Mouse (Mus musculus): ENCODE data around the gene Zbtb49. TPM values are rescaled to one million over a fixed set of nuclear protein-coding genes. Genes with fewer than 3 reads are reported as not detected.

The Zbtb49 gene
- polyA plus RNA-seq, 1 experiment from 2014 or later: 9.0 TPM

DNA sequence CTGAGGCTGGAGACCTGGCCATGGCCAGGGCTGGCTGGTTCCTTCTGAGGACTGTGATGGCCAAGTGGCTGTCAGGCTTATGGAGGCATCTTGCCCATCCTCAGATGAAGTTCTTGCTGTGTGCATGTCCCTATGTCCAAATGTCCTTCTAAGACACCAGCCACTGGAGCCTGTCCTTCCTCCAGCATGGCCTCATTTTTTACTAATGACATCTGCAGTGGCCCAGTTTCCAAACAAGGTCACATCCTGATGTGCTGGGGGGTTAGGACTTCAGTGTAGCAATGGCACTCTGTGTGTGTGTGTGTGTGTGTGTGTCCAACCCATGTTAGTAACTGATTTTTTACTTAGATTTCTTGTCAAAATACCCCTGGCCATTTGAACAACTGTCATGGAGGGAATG is 24.3 kb downstream of the Zbtb49 start:
- Histone ChIP-seq H3K4me1 (replicated peaks) (no peaks in the 10 kb centered on the region), H3K36me3 (peaks cover 13% of the 10 kb centered on the region), H3K4me2 (no peak overlapping the region), H3K27ac (ENCODE audit: poor library complexity, severe bottlenecking) (no peak overlapping the region), H3K9me3 (replicated peaks) (no peaks in the 10 kb centered on the region), H3K27me3 (replicated peaks) (no peaks in the 10 kb centered on the region), H3K4me3 (no peak overlapping the region), H3K9ac (no peak overlapping the region)
- ATAC-seq (ENCODE audit: insufficient number of reproducible peaks, low FRiP score): no peak

- ATAC-seq (ENCODE audit: insufficient number of reproducible peaks, low FRiP score): no peak
- WGBS: 22% methylated on average over 2 of the region's 2 CpGs
Measured at GRCm38 (mm10) chr5:38194946-38195345, 25.3 kb downstream of the Zbtb49 start.

GRCm38 (mm10) chr5:38190907-38191306 is 29.4 kb downstream of the Zbtb49 start:
- Histone ChIP-seq H3K9ac (no peak overlapping the region), H3K4me1 (replicated peaks) (no peaks in the 10 kb centered on the region), H3K4me3 (no peak overlapping the region), H3K4me2 (no peak overlapping the region), H3K27ac (ENCODE audit: poor library complexity, severe bottlenecking) (no peak overlapping the region), H3K36me3 (no peaks in the 10 kb centered on the region), H3K27me3 (replicated peaks) (peaks cover 3% of the 10 kb centered on the region; the same call in 1 of the 2 replicates), H3K9me3 (replicated peaks) (peaks cover 4% of the 10 kb centered on the region; the same call in 1 of the 2 replicates)
- WGBS: 82% methylated on average over 3 of the region's 3 CpGs
- no peak for ATAC-seq (ENCODE audit: insufficient number of reproducible peaks, low FRiP score)

More at GRCm38 (mm10) chr5:38194946-38195345, 25.3 kb downstream of the Zbtb49 start:
- H3K4me3 ChIP-seq: no peak overlapping the region
- H3K4me2 ChIP-seq: no peak overlapping the region
- H3K27me3 ChIP-seq (replicated peaks): no peaks in the 10 kb centered on the region
- no peak overlapping the region for H3K9ac ChIP-seq
- no peaks in the 10 kb centered on the region for H3K9me3 ChIP-seq (replicated peaks)
- H3K4me1 ChIP-seq (replicated peaks): no peaks in the 10 kb centered on the region
- no peak overlapping the region for H3K27ac ChIP-seq (ENCODE audit: poor library complexity, severe bottlenecking)
- peaks cover 5% of the 10 kb centered on the region for H3K36me3 ChIP-seq

GRCm38 (mm10) chr5:38187006-38187405 is 33.3 kb downstream of the Zbtb49 start:
- Histone ChIP-seq H3K9ac (no peak overlapping the region), H3K36me3 (no peaks in the 10 kb centered on the region), H3K27me3 (replicated peaks) (peaks cover 3% of the 10 kb centered on the region; the same call in 1 of the 2 replicates), H3K4me2 (no peak overlapping the region), H3K4me1 (replicated peaks) (no peaks in the 10 kb centered on the region), H3K9me3 (replicated peaks) (peaks cover 4% of the 10 kb centered on the region; the same call in 1 of the 2 replicates), H3K27ac (ENCODE audit: poor library complexity, severe bottlenecking) (no peak overlapping the region), H3K4me3 (no peak overlapping the region)
- WGBS: 70% methylated on average over 2 of the region's 2 CpGs
- ATAC-seq (ENCODE audit: insufficient number of reproducible peaks, low FRiP score): no peak

DNA sequence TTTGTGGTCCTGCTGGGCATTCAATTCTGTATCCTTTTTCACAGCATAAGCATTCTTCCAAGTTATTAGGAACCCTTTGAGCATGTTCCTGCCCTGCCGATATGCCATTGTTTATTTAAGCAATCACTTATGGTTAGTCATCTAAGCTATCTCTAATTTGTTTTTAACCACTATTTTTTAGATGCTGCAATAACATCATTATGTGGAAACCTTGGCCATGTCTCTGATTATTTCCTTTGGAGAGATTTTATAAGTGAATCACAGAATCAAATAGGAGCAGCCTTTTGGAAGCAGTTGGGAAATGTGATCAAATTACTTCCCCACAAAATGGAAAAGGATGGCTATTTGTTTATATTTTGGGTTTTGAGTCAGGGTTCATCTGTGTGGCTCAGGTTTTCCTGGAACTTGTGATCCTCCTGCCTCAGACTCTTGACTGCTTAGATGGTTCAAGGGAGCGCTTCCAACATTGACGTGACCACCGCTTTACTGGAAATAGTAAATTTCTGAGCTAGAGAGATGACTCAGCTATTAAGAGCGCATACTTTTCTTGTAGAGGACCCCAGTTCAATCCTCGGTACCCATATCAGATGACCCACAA is 35.5 kb downstream of the Zbtb49 start:
- H3K36me3 ChIP-seq: no peaks in the 10 kb centered on the region
- H3K9me3 ChIP-seq (replicated peaks): peaks cover 3% of the 10 kb centered on the region; the same call in 1 of the 2 replicates
- H3K27ac ChIP-seq (ENCODE audit: poor library complexity, severe bottlenecking): no peak overlapping the region
- H3K9ac ChIP-seq: no peak overlapping the region
- no peak for ATAC-seq (ENCODE audit: insufficient number of reproducible peaks, low FRiP score)
- no peak overlapping the region for H3K4me3 ChIP-seq
- WGBS: 73% methylated on average over 6 of the region's 6 CpGs
- H3K4me2 ChIP-seq: no peak overlapping the region
- H3K4me1 ChIP-seq (replicated peaks): no peaks in the 10 kb centered on the region
- H3K27me3 ChIP-seq (replicated peaks): peaks cover 3% of the 10 kb centered on the region; the same call in 1 of the 2 replicates

- Histone ChIP-seq H3K9me3 (replicated peaks) (0 out of 2 replicates have a peak, but pooled peaks cover 13% of the 10 kb centered on the region), H3K4me3 (no peak overlapping the region), H3K4me2 (no peak overlapping the region), H3K4me1 (replicated peaks) (no peaks in the 10 kb centered on the region), H3K9ac (no peak overlapping the region), H3K27ac (ENCODE audit: poor library complexity, severe bottlenecking) (no peak overlapping the region), H3K27me3 (replicated peaks) (peaks cover 15% of the 10 kb centered on the region), H3K36me3 (no peaks in the 10 kb centered on the region)
- 75% methylated on average over 16 of the region's 16 CpGs for WGBS
- ATAC-seq (ENCODE audit: insufficient number of reproducible peaks, low FRiP score): no peak
Measured at GRCm38 (mm10) chr5:38174256-38174912, 45.9 kb downstream of the Zbtb49 start.

GRCm38 (mm10) chr5:38173766-38174165 is 46.5 kb downstream of the Zbtb49 start:
- WGBS: 40% methylated on average over 5 of the region's 5 CpGs

GRCm38 (mm10) chr5:38168497-38168896 is 51.8 kb downstream of the Zbtb49 start:
- ATAC-seq (ENCODE audit: insufficient number of reproducible peaks, low FRiP score): no peak
- Histone ChIP-seq H3K36me3 (no peaks in the 10 kb centered on the region), H3K9me3 (replicated peaks) (0 out of 2 replicates have a peak, but pooled peaks cover 10% of the 10 kb centered on the region), H3K9ac (no peak overlapping the region), H3K27ac (ENCODE audit: poor library complexity, severe bottlenecking) (no peak overlapping the region), H3K4me1 (replicated peaks) (no peaks in the 10 kb centered on the region), H3K27me3 (replicated peaks) (peaks cover 16% of the 10 kb centered on the region), H3K4me2 (no peak overlapping the region), H3K4me3 (no peak overlapping the region)
- 73% methylated on average over 11 of the region's 11 CpGs for WGBS

More at GRCm38 (mm10) chr5:38173766-38174165, 46.5 kb downstream of the Zbtb49 start:
- no peak overlapping the region for H3K27ac ChIP-seq (ENCODE audit: poor library complexity, severe bottlenecking)
- no peak overlapping the region for H3K4me2 ChIP-seq
- H3K36me3 ChIP-seq: no peaks in the 10 kb centered on the region
- peaks cover 15% of the 10 kb centered on the region for H3K27me3 ChIP-seq (replicated peaks)
- 0 out of 2 replicates have a peak, but pooled peaks cover 13% of the 10 kb centered on the region for H3K9me3 ChIP-seq (replicated peaks)
- no peak overlapping the region for H3K9ac ChIP-seq
- H3K4me3 ChIP-seq: no peak overlapping the region
- H3K4me1 ChIP-seq (replicated peaks): no peaks in the 10 kb centered on the region
- no peak for ATAC-seq (ENCODE audit: insufficient number of reproducible peaks, low FRiP score)

- H3K9ac ChIP-seq: peak within 1 kb of the TSS; percentile 76
- peak within 1 kb of the TSS; percentile 61 for H3K4me3 ChIP-seq
- 0 out of 2 replicates have a peak, but pooled peaks have one; percentile 16 for ATAC-seq (ENCODE audit: insufficient number of reproducible peaks, low FRiP score)
- WGBS: 9% methylated on average over 35 of the region's 35 CpGs
- no peak within 1 kb of the TSS for H3K27ac ChIP-seq (ENCODE audit: poor library complexity, severe bottlenecking)
- peaks cover 70% of the 10 kb centered on the region for H3K27me3 ChIP-seq (replicated peaks)
- peak within 1 kb of the TSS; percentile 95 for H3K4me2 ChIP-seq
- H3K4me1 ChIP-seq (replicated peaks): 0 out of 2 replicates have a peak, but pooled peaks cover 3% of the 10 kb centered on the region
- H3K9me3 ChIP-seq (replicated peaks): no peaks in the 10 kb centered on the region
- H3K36me3 ChIP-seq: peaks cover under 1% of the 10 kb centered on the region; the same call in 1 of the 2 replicates
Measured at GRCm38 (mm10) chr5:38159634-38160413, 60.4 kb downstream of the Zbtb49 start, which contains the start of gene Nsg1. Gene Nsg1 (minus strand): TSS chr5:38159907.

- peaks cover 70% of the 10 kb centered on the region for H3K27me3 ChIP-seq (replicated peaks)
Measured at GRCm38 (mm10) chr5:38158947-38159633, 61.2 kb downstream of the Zbtb49 start.

More at GRCm38 (mm10) chr5:38158947-38159633, 61.2 kb downstream of the Zbtb49 start:
- Histone ChIP-seq H3K9me3 (replicated peaks) (no peaks in the 10 kb centered on the region), H3K36me3 (peaks cover 8% of the 10 kb centered on the region), H3K4me1 (replicated peaks) (0 out of 2 replicates have a peak, but pooled peaks cover 3% of the 10 kb centered on the region), H3K27ac (ENCODE audit: poor library complexity, severe bottlenecking) (no peak overlapping the region), H3K4me3 (peak overlapping the region; percentile 61), H3K9ac (peak overlapping the region; percentile 76), H3K4me2 (peak overlapping the region; percentile 95)
- ATAC-seq (ENCODE audit: insufficient number of reproducible peaks, low FRiP score): peak; percentile 56
- under 1% methylated on average over 79 of the region's 79 CpGs for WGBS

All from heart, embryonic 12.5 days (tissue).